Mouse (Mus musculus) ES-Bruce4 (cell line): ENCODE data around the gene Gtf2ird2.

Experiments
- CTCF ChIP-seq: IDR thresholded peaks from one replicate; pipeline ENCODE4 v1.8.1; 2011; ENCODE audit warnings: low read depth, low read length
- EP300 ChIP-seq: IDR thresholded peaks from 2 replicates; pipeline ENCODE4 v1.6.1; 2011; ENCODE audit warnings: low read depth, low read length; ENCODE audit not compliant: insufficient read depth
- POLR2A ChIP-seq: IDR thresholded peaks from one replicate; pipeline ENCODE4 v1.8.1; 2011; ENCODE audit warnings: low read length; ENCODE audit not compliant: insufficient read depth

DNA sequence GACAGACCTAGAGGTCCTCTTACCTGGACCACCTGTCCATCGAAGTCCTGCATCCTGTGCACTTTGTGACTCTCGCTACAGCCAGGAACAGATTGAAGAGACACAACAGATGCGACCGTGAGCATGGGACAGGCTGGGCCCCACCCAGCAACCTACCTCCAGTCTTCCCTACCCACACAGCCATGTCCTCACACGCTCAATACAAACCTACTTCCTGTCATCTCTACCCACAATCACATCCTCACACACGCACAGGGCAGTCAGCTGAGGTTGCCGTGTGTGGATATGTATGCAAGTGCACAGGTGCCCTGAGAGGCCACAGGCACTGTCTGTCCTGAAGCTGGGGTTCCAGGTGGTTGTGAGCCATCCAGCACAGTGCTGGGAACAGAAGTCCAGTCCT, 17.2 kb upstream of the Gtf2ird2 start:
- TF ChIP-seq CTCF (no peak), EP300 (no peak), POLR2A (no peak)
